8 mouse cellular contexts compared by ENCODE assay signal in genomic region chr7:110614133-110615063, GRCm38 (mm10). TPM values are rescaled to one million over a fixed set of nuclear protein-coding genes. Genes with fewer than 3 reads are reported as not detected.
DNase-seq lines count a peak whose midpoint lies in the region; ATAC-seq lines count a peak whose summit lies in the region.

Gene Sbf2, minus strand, starts transcription at chr7:110614922.

- no peaks in the 10 kb centered on the region for H3K36me3 ChIP-seq in forebrain, embryonic 10.5 days (replicated peaks)
- H3K36me3 ChIP-seq in heart, embryonic 13.5 days = no peaks in the 10 kb centered on the region
- no peaks in the 10 kb centered on the region for H3K36me3 ChIP-seq in liver, embryonic 13.5 days
- H3K36me3 ChIP-seq in neural tube, embryonic 13.5 days = no peaks in the 10 kb centered on the region

- peak; percentile 86 for DNase-seq in 3T3-L1 (ENCODE audit: low read depth, low spot score)
- DNase-seq in adrenal gland, postnatal 36 days = peak; percentile 87 to 92
- peak; percentile 89 for DNase-seq in forebrain, embryonic 10.5 days (ENCODE audit: extremely low spot score, low spot score)
- peak; percentile 91 for DNase-seq in kidney, postnatal 10 days
- no peak for DNase-seq in liver, embryonic 13.5 days
- peak; percentile 89 for DNase-seq in testis, postnatal 10 days (ENCODE audit: low spot score)

- H3K4me3 ChIP-seq in forebrain, embryonic 10.5 days = peak within 1 kb of the TSS; percentile 93
- H3K4me3 ChIP-seq in heart, embryonic 13.5 days = peak within 1 kb of the TSS; percentile 92
- H3K4me3 ChIP-seq in liver, embryonic 13.5 days (replicated peaks) = peak within 1 kb of the TSS; percentile 64
- peak within 1 kb of the TSS; percentile 90 for H3K4me3 ChIP-seq in neural tube, embryonic 13.5 days

- H3K4me2 ChIP-seq in heart, embryonic 13.5 days = peak within 1 kb of the TSS; percentile 78
- H3K4me2 ChIP-seq in liver, embryonic 13.5 days = peak within 1 kb of the TSS; percentile 70
- peak within 1 kb of the TSS; percentile 87 for H3K4me2 ChIP-seq in neural tube, embryonic 13.5 days

- peaks cover 26% of the 10 kb centered on the region for H3K4me1 ChIP-seq in forebrain, embryonic 10.5 days
- H3K4me1 ChIP-seq in heart, embryonic 13.5 days = peaks cover 46% of the 10 kb centered on the region
- peaks cover 31% of the 10 kb centered on the region for H3K4me1 ChIP-seq in liver, embryonic 13.5 days (replicated peaks)
- peaks cover 31% of the 10 kb centered on the region for H3K4me1 ChIP-seq in neural tube, embryonic 13.5 days (replicated peaks)

- H3K27ac ChIP-seq in forebrain, embryonic 10.5 days = peak within 1 kb of the TSS; percentile 98
- H3K27ac ChIP-seq in heart, embryonic 13.5 days (replicated peaks) = peak within 1 kb of the TSS; percentile 98
- peak within 1 kb of the TSS; percentile 83 for H3K27ac ChIP-seq in liver, embryonic 13.5 days
- peak within 1 kb of the TSS; percentile 99 for H3K27ac ChIP-seq in neural tube, embryonic 13.5 days (replicated peaks)

- under 1% methylated on average over 126 of the region's 127 CpGs for WGBS in forebrain, embryonic 10.5 days
- under 1% methylated on average over 97 of the region's 127 CpGs for WGBS in heart, embryonic 13.5 days
- WGBS in liver, embryonic 13.5 days (ENCODE audit: insufficient replicate concordance) = under 1% methylated on average over 67 of the region's 127 CpGs
- WGBS in neural tube, embryonic 13.5 days = 1% methylated on average over 92 of the region's 127 CpGs

- ATAC-seq in heart, embryonic 13.5 days (ENCODE audit: extremely low read depth, insufficient number of reproducible peaks, low FRiP score, low TSS enrichment) = peak; percentile 81
- ATAC-seq in liver, embryonic 13.5 days (ENCODE audit: low read depth) = peak; percentile 81
- ATAC-seq in neural tube, embryonic 13.5 days (ENCODE audit: low read depth) = peak; percentile 93

- no peaks in the 10 kb centered on the region for H3K9me3 ChIP-seq in forebrain, embryonic 10.5 days
- H3K9me3 ChIP-seq in heart, embryonic 13.5 days = no peaks in the 10 kb centered on the region
- no peaks in the 10 kb centered on the region for H3K9me3 ChIP-seq in liver, embryonic 13.5 days (replicated peaks)
- H3K9me3 ChIP-seq in neural tube, embryonic 13.5 days = no peaks in the 10 kb centered on the region

- peaks cover 18% of the 10 kb centered on the region for H3K27me3 ChIP-seq in forebrain, embryonic 10.5 days (ENCODE audit: poor library complexity, severe bottlenecking)
- 0 out of 2 replicates have a peak, but pooled peaks cover 4% of the 10 kb centered on the region for H3K27me3 ChIP-seq in heart, embryonic 13.5 days (replicated peaks)
- peaks cover 81% of the 10 kb centered on the region for H3K27me3 ChIP-seq in liver, embryonic 13.5 days
- peaks cover 12% of the 10 kb centered on the region for H3K27me3 ChIP-seq in neural tube, embryonic 13.5 days

- H3K9ac ChIP-seq in heart, embryonic 13.5 days = peak within 1 kb of the TSS; percentile 97
- H3K9ac ChIP-seq in liver, embryonic 13.5 days = peak within 1 kb of the TSS; percentile 67
- H3K9ac ChIP-seq in neural tube, embryonic 13.5 days = peak within 1 kb of the TSS; percentile 96

RNA-seq across cellular contexts. Expression of gene Sbf2, which starts in this region (rescaled TPM):
- 10 to 100 TPM; 44.8 to 48.5 TPM for total RNA-seq in adrenal gland, postnatal 36 days (2021)
- polyA plus RNA-seq in forebrain, embryonic 10.5 days (2016; fragmentation: Nextera tagmentation; extraction: Ambion mirVana) = 31.0 and 32.3 TPM in 2 replicates
- 25.7 and 26.6 TPM in 2 replicates for polyA plus RNA-seq in heart, embryonic 13.5 days (2015; fragmentation: Nextera tagmentation; extraction: Ambion mirVana)
- 5.3 and 5.4 TPM in 2 replicates for polyA plus RNA-seq in liver, embryonic 13.5 days (2015; fragmentation: Nextera tagmentation; extraction: Ambion mirVana)
- polyA plus RNA-seq in neural tube, embryonic 13.5 days (2015; fragmentation: Nextera tagmentation; extraction: Ambion mirVana) = 47.4 and 48.5 TPM in 2 replicates
